Mouse (Mus musculus) liver, embryonic 11.5 days (tissue): ENCODE data around the gene Smco1. TPM values are rescaled to one million over a fixed set of nuclear protein-coding genes. Genes with fewer than 3 reads are reported as not detected.
"Not testable (repeated sequence)": the region's sequence is repeated elsewhere in the genome, so short reads cannot be mapped to it uniquely, and the experiment has no call there.

Source experiments
- ATAC-seq: fragments of 200-750 bp; cut with Nextera tagmentation; replicated peaks from 2 replicates; pipeline ENCODE4 v1.8.0; 2017; ENCODE audit warnings: moderate number of reproducible peaks, mild to moderate bottlenecking, moderate TSS enrichment, moderate library complexity; ENCODE audit not compliant: low FRiP score
- DNase-seq: peaks from one replicate; pipeline ENCODE4 v3.0.0-alpha.2; 2017; ENCODE audit warnings: low spot score
- H3K27ac ChIP-seq: fragments of 300-500 bp; sonication (generic); 2 replicates; pipeline ENCODE4 v1.5.1; 2014; ENCODE audit warnings: mild to moderate bottlenecking, low read depth, low read length, control low read depth
- H3K27me3 ChIP-seq: fragments of 300-500 bp; sonication (generic); replicated peaks from 2 replicates; pipeline ENCODE4 v1.6.1; 2014; ENCODE audit warnings: low read length, mixed read lengths; ENCODE audit not compliant: control insufficient read depth, insufficient read depth
- H3K36me3 ChIP-seq: fragments of 300-500 bp; sonication (generic); 2 replicates; pipeline ENCODE4 v1.6.1; 2014; ENCODE audit warnings: mild to moderate bottlenecking, low read length, moderate library complexity, mixed read lengths; ENCODE audit not compliant: control insufficient read depth, insufficient read depth
- H3K4me1 ChIP-seq: fragments of 300-500 bp; sonication (generic); replicated peaks from 2 replicates; pipeline ENCODE4 v1.6.1; 2014; ENCODE audit warnings: low read length, mixed read lengths; ENCODE audit not compliant: control insufficient read depth, insufficient read depth
- H3K4me2 ChIP-seq: fragments of 300-500 bp; sonication (generic); 2 replicates; pipeline ENCODE4 v1.6.1; 2014; ENCODE audit warnings: mild to moderate bottlenecking, control low read depth, moderate library complexity
- H3K4me3 ChIP-seq: fragments of 300-500 bp; sonication (generic); 2 replicates; pipeline ENCODE4 v1.5.1; 2014; ENCODE audit warnings: low read depth, low read length, control low read depth
- H3K9ac ChIP-seq: fragments of 300-500 bp; sonication (generic); 2 replicates; pipeline ENCODE4 v1.6.1; 2014; ENCODE audit warnings: low read depth, low read length, control low read depth
- H3K9me3 ChIP-seq: fragments of 300-500 bp; sonication (generic); 2 replicates; pipeline ENCODE4 v1.6.1; 2016; ENCODE audit warnings: low read length, inconsistent platforms, mixed read lengths; ENCODE audit not compliant: control insufficient read depth
- WGBS: fragments of 180-500 bp; shearing (Covaris S2); extraction: QIAGEN DNeasy Blood & Tissue Kit; methylation state at CpG from one replicate; pipeline ENCODE4 v1.1.7; 2014; 5-methylcytosine and 5-hydroxymethylcytosine counted together
- polyA plus RNA-seq: library from polyadenylated mRNA; unstranded; fragments of >200 nt; fragmentation: Nextera tagmentation; extraction: Ambion mirVana; gene quantifications from 2 replicates; pipeline ENCODE4 v1.2.1, GENCODE M21; 2014

Smco1 gene
- polyA plus RNA-seq, 1 experiment from 2014 or later = not detected

DNA sequence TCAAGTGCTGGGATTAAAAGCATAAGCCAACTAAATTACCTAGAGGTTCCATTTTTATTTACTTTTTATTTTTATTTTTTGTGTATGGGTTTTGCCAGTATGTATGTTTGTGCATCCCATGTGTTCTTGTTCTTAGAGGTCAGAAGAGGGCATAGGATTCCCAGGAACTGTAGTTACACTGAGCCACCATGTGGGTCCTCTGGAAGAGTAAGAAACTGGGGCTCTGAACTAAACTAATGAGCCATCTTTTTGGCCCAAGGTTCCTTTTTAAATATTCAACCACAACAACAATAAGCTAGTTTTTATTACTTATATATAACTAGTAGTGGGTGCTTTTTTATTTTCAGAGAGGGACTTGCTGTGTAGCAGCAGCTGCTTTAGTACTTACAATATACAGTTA, 11.3 kb downstream of the Smco1 start:
- Histone ChIP-seq H3K4me1 (peaks cover 12% of the 10 kb centered on the region; the same call in 1 of the 2 replicates), H3K36me3 (peaks cover 37% of the 10 kb centered on the region), H3K4me2 (no peak overlapping the region), H3K9ac (no peak overlapping the region), H3K4me3 (no peak overlapping the region), H3K9me3 (peaks cover 7% of the 10 kb centered on the region; the same call in 1 of the 2 replicates), H3K27ac (no peak overlapping the region), H3K27me3 (no peaks in the 10 kb centered on the region)
- ATAC-seq = no peak
- DNase-seq = no peak

DNA sequence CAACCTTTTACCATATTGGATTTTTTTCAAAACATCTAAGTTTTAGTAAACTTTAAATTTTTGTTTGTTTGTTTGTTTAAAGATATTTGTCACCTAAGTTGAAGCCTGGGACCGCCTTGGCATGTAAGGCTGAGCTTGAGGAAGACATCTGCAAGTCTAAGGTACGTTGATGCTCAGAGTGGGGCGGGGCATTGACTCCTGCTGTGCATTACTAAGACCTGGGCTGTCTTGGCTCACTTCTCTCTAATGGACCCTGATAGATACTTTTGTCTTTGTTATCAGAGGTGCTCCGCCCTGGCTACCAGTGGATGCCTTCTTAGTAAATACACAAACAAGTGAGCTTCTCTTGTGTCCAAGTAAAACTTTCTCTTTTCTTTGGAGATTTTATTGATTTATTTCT, 20.6 kb downstream of the Smco1 start:
- H3K27ac ChIP-seq = no peak overlapping the region
- no peak for ATAC-seq
- peaks cover 5% of the 10 kb centered on the region; the same call in 1 of the 2 replicates for H3K9me3 ChIP-seq
- H3K36me3 ChIP-seq = peaks cover 34% of the 10 kb centered on the region
- H3K27me3 ChIP-seq = no peaks in the 10 kb centered on the region
- DNase-seq = no peak
- no peaks in the 10 kb centered on the region for H3K4me1 ChIP-seq
- 85% methylated on average over 4 of the region's 4 CpGs for WGBS
- no peak overlapping the region for H3K9ac ChIP-seq
- no peak overlapping the region for H3K4me2 ChIP-seq
- no peak overlapping the region for H3K4me3 ChIP-seq

DNA sequence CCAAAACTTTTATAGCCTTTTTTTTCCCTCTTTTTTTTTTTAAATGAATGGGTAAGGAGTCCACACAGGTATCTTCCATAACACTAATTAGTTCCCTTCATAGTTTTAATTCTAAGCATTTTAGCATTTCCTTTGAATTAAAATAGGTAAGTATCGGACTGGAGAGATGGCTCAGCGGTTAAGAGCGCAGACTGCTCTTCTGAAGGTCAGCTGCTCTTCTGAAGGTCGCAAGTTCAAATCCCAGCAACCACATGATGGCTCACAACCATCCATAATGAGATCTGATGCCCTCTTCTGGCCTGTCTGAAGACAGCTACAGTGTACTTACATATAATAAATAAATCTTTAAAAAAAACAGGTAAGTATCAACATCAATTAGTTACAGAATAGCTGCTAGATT, 28.3 kb downstream of the Smco1 start:
- whole genome bisulfite sequencing = 91% methylated on average over 4 of the region's 4 CpGs
- not testable (repeated sequence) for H3K4me1 ChIP-seq, DNase-seq, H3K27ac ChIP-seq, ATAC-seq, H3K9ac ChIP-seq, H3K4me3 ChIP-seq, H3K27me3 ChIP-seq, H3K4me2 ChIP-seq, H3K9me3 ChIP-seq
- H3K36me3 ChIP-seq = peaks cover 24% of the 10 kb centered on the region

GRCm38 (mm10) chr16:32303046-32303445, 31.8 kb downstream of the Smco1 start:
- Histone ChIP-seq H3K4me3 (no peak overlapping the region), H3K36me3 (peaks cover 8% of the 10 kb centered on the region), H3K4me2 (no peak overlapping the region), H3K9me3 (no peaks in the 10 kb centered on the region), H3K27me3 (no peaks in the 10 kb centered on the region), H3K4me1 (no peaks in the 10 kb centered on the region), H3K9ac (no peak overlapping the region), H3K27ac (no peak overlapping the region)
- DNase-seq (no peak), ATAC-seq (no peak)
- 42% methylated on average over 1 of the region's 1 CpGs for WGBS

- H3K4me3 ChIP-seq = no peak overlapping the region
- no peak overlapping the region for H3K9ac ChIP-seq
- H3K36me3 ChIP-seq = peaks cover 6% of the 10 kb centered on the region
- H3K9me3 ChIP-seq = no peaks in the 10 kb centered on the region
- DNase-seq = no peak
- no peak overlapping the region for H3K27ac ChIP-seq
- no peak overlapping the region for H3K4me2 ChIP-seq
- no peak for ATAC-seq
- H3K27me3 ChIP-seq = no peaks in the 10 kb centered on the region
- no peaks in the 10 kb centered on the region for H3K4me1 ChIP-seq
- WGBS = 91% methylated on average over 7 of the region's 7 CpGs
Observed at GRCm38 (mm10) chr16:32303886-32304285, 32.6 kb downstream of the Smco1 start.

DNA sequence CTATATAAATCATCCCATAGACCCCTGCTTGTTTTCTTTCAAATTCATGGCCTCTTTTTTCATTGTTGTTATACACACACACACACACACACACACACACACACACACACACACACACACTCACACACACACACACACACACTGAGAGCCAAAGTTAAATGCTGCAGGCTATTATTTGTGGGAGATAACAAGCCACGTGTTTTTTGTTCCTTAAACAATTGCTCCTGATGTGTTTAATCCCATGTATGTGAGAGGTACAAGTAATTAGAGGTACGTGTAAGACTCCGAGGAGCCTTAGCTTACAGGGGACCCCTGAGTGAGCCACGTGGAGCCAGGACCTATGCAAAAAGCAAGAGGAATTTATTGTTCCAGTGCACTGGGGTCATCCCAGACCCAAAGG, 40.7 kb downstream of the Smco1 start:
- no peak overlapping the region for H3K4me3 ChIP-seq
- WGBS = 78% methylated on average over 4 of the region's 4 CpGs

DNA sequence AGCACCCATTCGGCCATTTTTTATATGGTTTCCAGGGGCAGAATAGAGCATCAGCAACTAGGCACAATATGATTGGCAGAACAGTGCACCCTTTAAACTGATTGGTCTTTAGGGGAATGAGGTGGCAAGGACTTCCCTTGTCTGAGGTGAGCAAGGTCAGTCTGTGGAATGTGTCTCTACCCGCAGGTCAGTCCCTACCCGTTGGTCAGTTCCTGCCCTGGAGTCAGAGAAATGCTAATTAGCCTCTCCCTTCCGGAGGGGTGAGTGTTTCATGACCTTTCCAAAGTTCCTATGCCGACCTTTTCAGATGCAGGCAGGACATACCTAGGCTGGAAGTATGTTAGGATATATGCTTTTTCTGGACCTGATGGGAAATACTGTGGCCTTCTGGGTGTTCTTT, 41.1 kb downstream of the Smco1 start:
- Histone ChIP-seq H3K36me3 (no peaks in the 10 kb centered on the region), H3K9ac (no peak overlapping the region), H3K27ac (no peak overlapping the region), H3K4me1 (no peaks in the 10 kb centered on the region), H3K9me3 (no peaks in the 10 kb centered on the region), H3K27me3 (no peaks in the 10 kb centered on the region), H3K4me2 (no peak overlapping the region), H3K4me3 (no peak overlapping the region)
- ATAC-seq (no peak), DNase-seq (no peak)
- 53% methylated on average over 5 of the region's 5 CpGs for WGBS

More for the DNA sequence above, 40.7 kb downstream of the Smco1 start:
- Histone ChIP-seq H3K36me3 (no peaks in the 10 kb centered on the region), H3K27ac (no peak overlapping the region), H3K4me1 (no peaks in the 10 kb centered on the region), H3K4me2 (no peak overlapping the region), H3K9me3 (no peaks in the 10 kb centered on the region), H3K27me3 (no peaks in the 10 kb centered on the region), H3K9ac (no peak overlapping the region)
- no peak for ATAC-seq
- DNase-seq = no peak

GRCm38 (mm10) chr16:32312859-32313258, 41.6 kb downstream of the Smco1 start:
- H3K36me3 ChIP-seq = no peaks in the 10 kb centered on the region
- ATAC-seq = no peak
- H3K4me2 ChIP-seq = no peak overlapping the region
- H3K4me3 ChIP-seq = no peak overlapping the region
- H3K27ac ChIP-seq = no peak overlapping the region
- no peaks in the 10 kb centered on the region for H3K27me3 ChIP-seq
- H3K4me1 ChIP-seq = no peaks in the 10 kb centered on the region
- WGBS = 74% methylated on average over 4 of the region's 4 CpGs
- no peak for DNase-seq
- no peaks in the 10 kb centered on the region for H3K9me3 ChIP-seq
- H3K9ac ChIP-seq = no peak overlapping the region

GRCm38 (mm10) chr16:32316601-32317000, 45.3 kb downstream of the Smco1 start:
- no peak for DNase-seq
- no peaks in the 10 kb centered on the region for H3K36me3 ChIP-seq
- ATAC-seq = no peak
- H3K27ac ChIP-seq = no peak overlapping the region
- no peak overlapping the region for H3K9ac ChIP-seq
- no peak overlapping the region for H3K4me2 ChIP-seq
- no peaks in the 10 kb centered on the region for H3K27me3 ChIP-seq
- H3K4me1 ChIP-seq = no peaks in the 10 kb centered on the region
- WGBS = 86% methylated on average over 2 of the region's 2 CpGs
- no peaks in the 10 kb centered on the region for H3K9me3 ChIP-seq
- H3K4me3 ChIP-seq = no peak overlapping the region
